Mouse (Mus musculus) intestine, embryonic 16.5 days (tissue): Measurements from ENCODE around the gene Wdr34. TPM values are rescaled to one million over a fixed set of nuclear protein-coding genes. Genes with fewer than 3 reads are reported as not detected.

Experiments used
- ATAC-seq: fragments of 200-750 bp; cut with Nextera tagmentation; 2 replicates; pipeline ENCODE4 v1.8.0; 2017; ENCODE audit warnings: moderate TSS enrichment, moderate library complexity
- H3K27ac ChIP-seq: fragments of 300-500 bp; sonication (generic); 2 replicates; pipeline ENCODE4 v1.5.1; 2014; ENCODE audit warnings: mild to moderate bottlenecking, low read length
- H3K27me3 ChIP-seq: fragments of 300-500 bp; sonication (generic); replicated peaks from 2 replicates; pipeline ENCODE4 v1.6.1; 2014; ENCODE audit warnings: low read length, control low read depth, mixed read lengths; ENCODE audit not compliant: control insufficient read depth, insufficient read depth
- H3K36me3 ChIP-seq: fragments of 300-500 bp; sonication (generic); 2 replicates; pipeline ENCODE4 v1.6.1; 2014; ENCODE audit warnings: low read length, control low read depth; ENCODE audit not compliant: control insufficient read depth, insufficient read depth
- H3K4me1 ChIP-seq: fragments of 300-500 bp; sonication (generic); 2 replicates; pipeline ENCODE4 v1.6.1; 2014; ENCODE audit warnings: low read length, control low read depth, mixed read lengths; ENCODE audit not compliant: control insufficient read depth, insufficient read depth
- H3K4me2 ChIP-seq: fragments of 300-500 bp; sonication (generic); 2 replicates; pipeline ENCODE4 v1.6.1; 2014; ENCODE audit warnings: low read depth, low read length, control low read depth
- H3K4me3 ChIP-seq: fragments of 300-500 bp; sonication (generic); 2 replicates; pipeline ENCODE4 v1.5.1; 2014; ENCODE audit warnings: mild to moderate bottlenecking, low read length
- H3K9ac ChIP-seq: fragments of 300-500 bp; sonication (generic); 2 replicates; pipeline ENCODE4 v1.6.1; 2014; ENCODE audit warnings: low read depth, low read length
- H3K9me3 ChIP-seq: fragments of 300-500 bp; sonication (generic); 2 replicates; pipeline ENCODE4 v1.6.1; 2016; ENCODE audit warnings: low read length, control low read depth; ENCODE audit not compliant: control insufficient read depth
- WGBS: fragments of 180-500 bp; shearing (Covaris S2); extraction: QIAGEN DNeasy Blood & Tissue Kit; methylation state at CpG from one replicate; pipeline ENCODE4 v1.1.7; 2014; 5-methylcytosine and 5-hydroxymethylcytosine counted together
- polyA plus RNA-seq: library from polyadenylated mRNA; unstranded; fragments of >200 nt; fragmentation: Nextera tagmentation; extraction: Ambion mirVana; gene quantifications from 2 replicates; pipeline ENCODE4 v1.2.1, GENCODE M21; 2015

Gene Wdr34
- polyA plus RNA-seq = 19.7 and 21.9 TPM in 2 replicates

- H3K4me3 ChIP-seq = peak within 1 kb of the TSS; percentile 70
- H3K4me1 ChIP-seq = no peaks in the 10 kb centered on the region
- H3K4me2 ChIP-seq = peak within 1 kb of the TSS; percentile 64
- H3K27ac ChIP-seq = peak within 1 kb of the TSS; percentile 94
- no peaks in the 10 kb centered on the region; the same call in 1 of the 2 replicates for H3K27me3 ChIP-seq
- H3K36me3 ChIP-seq = no peaks in the 10 kb centered on the region
- under 1% methylated on average over 54 of the region's 54 CpGs for WGBS
- peak; percentile 97 for ATAC-seq
- no peaks in the 10 kb centered on the region for H3K9me3 ChIP-seq
- peak within 1 kb of the TSS; percentile 76 for H3K9ac ChIP-seq
Measured at GRCm38 (mm10) chr2:30048699-30049388, at the start of gene Wdr34. Gene Wdr34 (minus strand): TSS chr2:30048881.

- Histone ChIP-seq H3K27ac (no peak overlapping the region), H3K4me2 (no peak overlapping the region), H3K9ac (no peak overlapping the region), H3K4me3 (no peak overlapping the region), H3K4me1 (peaks cover 28% of the 10 kb centered on the region), H3K36me3 (0 out of 2 replicates have a peak, but pooled peaks cover under 1% of the 10 kb centered on the region), H3K9me3 (no peaks in the 10 kb centered on the region), H3K27me3 (no peaks in the 10 kb centered on the region)
- no peak for ATAC-seq
- WGBS = 81% methylated on average over 2 of the region's 2 CpGs
Measured at GRCm38 (mm10) chr2:30095882-30096527, 47.3 kb upstream of the Wdr34 start.

- Histone ChIP-seq H3K4me3 (peak overlapping the region; percentile 76), H3K36me3 (no peaks in the 10 kb centered on the region), H3K9ac (peak overlapping the region; percentile 77), H3K9me3 (no peaks in the 10 kb centered on the region), H3K27ac (peak overlapping the region; percentile 84), H3K4me2 (peak overlapping the region; percentile 89), H3K27me3 (no peaks in the 10 kb centered on the region), H3K4me1 (peaks cover 18% of the 10 kb centered on the region)
- ATAC-seq = no peak
- WGBS = 2% methylated on average over 13 of the region's 13 CpGs
Measured at GRCm38 (mm10) chr2:30094208-30094588, 45.5 kb upstream of the Wdr34 start.

GRCm38 (mm10) chr2:30093471-30094207 lies 45.0 kb upstream of the Wdr34 start, which contains the start of gene Zdhhc12:
Gene Zdhhc12 (minus strand): TSS chr2:30093648.
- Histone ChIP-seq H3K36me3 (no peaks in the 10 kb centered on the region), H3K27me3 (no peaks in the 10 kb centered on the region), H3K27ac (peak within 1 kb of the TSS; percentile 84), H3K4me3 (peak within 1 kb of the TSS; percentile 76), H3K9me3 (no peaks in the 10 kb centered on the region), H3K9ac (peak within 1 kb of the TSS; percentile 77), H3K4me1 (peaks cover 17% of the 10 kb centered on the region), H3K4me2 (peak within 1 kb of the TSS; percentile 89)
- peak; percentile 98 for ATAC-seq
- under 1% methylated on average over 51 of the region's 51 CpGs for WGBS

- Histone ChIP-seq H3K36me3 (no peaks in the 10 kb centered on the region), H3K27ac (peak overlapping the region; percentile 20; the same call in 1 of the 2 replicates)
- WGBS = 48% methylated on average over 6 of the region's 6 CpGs
Measured at GRCm38 (mm10) chr2:30092280-30092918, 43.7 kb upstream of the Wdr34 start.

GRCm38 (mm10) chr2:30091521-30091920 lies 42.8 kb upstream of the Wdr34 start:
- Histone ChIP-seq H3K4me3 (no peak overlapping the region), H3K9ac (no peak overlapping the region), H3K9me3 (no peaks in the 10 kb centered on the region), H3K27ac (no peak overlapping the region), H3K4me1 (peaks cover 22% of the 10 kb centered on the region), H3K27me3 (no peaks in the 10 kb centered on the region), H3K4me2 (no peak overlapping the region), H3K36me3 (no peaks in the 10 kb centered on the region)
- ATAC-seq = no peak
- WGBS = 98% methylated on average over 12 of the region's 12 CpGs

More at GRCm38 (mm10) chr2:30092280-30092918, 43.7 kb upstream of the Wdr34 start:
- no peak for ATAC-seq
- H3K4me3 ChIP-seq = peak overlapping the region; percentile 76
- H3K9me3 ChIP-seq = no peaks in the 10 kb centered on the region
- H3K9ac ChIP-seq = peak overlapping the region; percentile 77
- peak overlapping the region; percentile 89 for H3K4me2 ChIP-seq
- H3K4me1 ChIP-seq = peaks cover 22% of the 10 kb centered on the region
- H3K27me3 ChIP-seq = no peaks in the 10 kb centered on the region

GRCm38 (mm10) chr2:30087310-30087709 lies 38.6 kb upstream of the Wdr34 start:
- H3K4me2 ChIP-seq = no peak overlapping the region
- ATAC-seq = no peak
- no peak overlapping the region for H3K9ac ChIP-seq
- 0 out of 2 replicates have a peak, but pooled peaks cover 7% of the 10 kb centered on the region for H3K4me1 ChIP-seq
- no peaks in the 10 kb centered on the region for H3K27me3 ChIP-seq
- 95% methylated on average over 4 of the region's 4 CpGs for WGBS
- no peaks in the 10 kb centered on the region for H3K9me3 ChIP-seq
- no peak overlapping the region for H3K4me3 ChIP-seq
- H3K36me3 ChIP-seq = no peaks in the 10 kb centered on the region
- H3K27ac ChIP-seq = no peak overlapping the region

GRCm38 (mm10) chr2:30084632-30085031 lies 36.0 kb upstream of the Wdr34 start:
- Histone ChIP-seq H3K9ac (peak overlapping the region; percentile 54; the same call in 1 of the 2 replicates), H3K27me3 (no peaks in the 10 kb centered on the region), H3K36me3 (no peaks in the 10 kb centered on the region), H3K27ac (no peak overlapping the region), H3K4me3 (peak overlapping the region; percentile 26), H3K4me2 (peak overlapping the region; percentile 44), H3K9me3 (no peaks in the 10 kb centered on the region), H3K4me1 (0 out of 2 replicates have a peak, but pooled peaks cover 7% of the 10 kb centered on the region)
- 33% methylated on average over 12 of the region's 12 CpGs for WGBS
- 0 out of 2 replicates have a peak, but pooled peaks have one; percentile 43 for ATAC-seq
